Mouse (Mus musculus) hematopoietic stem cell, adult 5-6 weeks (primary cell): ENCODE data around the gene Ift122. TPM values are rescaled to one million over a fixed set of nuclear protein-coding genes. Genes with fewer than 3 reads are reported as not detected.

ENCODE experiments used
- total RNA-seq: library from RNA; stranded (forward); fragments of 172-1452, 232-1000 nt; gene quantifications from 2 replicates; pipeline ENCODE4 v1.2.3, GENCODE M21; 2017

Ift122 gene
- total RNA-seq, 1 experiment from 2014 or later: 10.6 TPM

Other genes starting within 250 kb of the Ift122 start
- 84.3 and 90.6 TPM in 2 replicates for gene Raf1, start 176.8 kb upstream of the Ift122 start, total RNA-seq
- gene Tmem40, start 91.1 kb upstream of the Ift122 start, total RNA-seq: 20.8 and 62.5 TPM in 2 replicates
- 7.1 and 8.6 TPM in 2 replicates for gene Cand2, start 78.9 kb upstream of the Ift122 start, total RNA-seq
- gene Rpl32, start 44.7 kb upstream of the Ift122 start, total RNA-seq: 6,333 and 6,615 TPM in 2 replicates
- 0.31 TPM in 1 of 2 replicates, not detected in the other for gene Efcab12, start 15.1 kb upstream of the Ift122 start, total RNA-seq
- 24.4 and 27.3 TPM in 2 replicates for gene Mbd4, start 99 bp upstream of the Ift122 start, total RNA-seq
- gene Rho, start 78.3 kb downstream of the Ift122 start, total RNA-seq: 0.10 TPM in 1 of 2 replicates, not detected in the other
- gene H1foo, start 91.5 kb downstream of the Ift122 start, total RNA-seq: not detected in 2 replicates
- 12.4 and 35.3 TPM in 2 replicates for gene Plxnd1, start 141.5 kb downstream of the Ift122 start, total RNA-seq